Mouse (Mus musculus) limb, embryonic 12.5 days (tissue): ENCODE measurements around the gene Rtp2. TPM values are rescaled to one million over a fixed set of nuclear protein-coding genes. Genes with fewer than 3 reads are reported as not detected.
"Not testable (repeated sequence)": the region's sequence is repeated elsewhere in the genome, so short reads cannot be mapped to it uniquely, and the experiment has no call there.

Experiments
- ATAC-seq: fragments of 200-750 bp; cut with Nextera tagmentation; 2 replicates; pipeline ENCODE4 v1.8.0; 2017; ENCODE audit warnings: low read depth, moderate TSS enrichment; ENCODE audit not compliant: insufficient number of reproducible peaks, insufficient read depth, low FRiP score, low TSS enrichment
- H3K27ac ChIP-seq: fragments of 300-500 bp; sonication (generic); 2 replicates; pipeline ENCODE4 v1.5.1; 2016; ENCODE audit warnings: mild to moderate bottlenecking, moderate library complexity
- H3K27me3 ChIP-seq: fragments of 300-500 bp; sonication (generic); 2 replicates; pipeline ENCODE4 v1.6.1; 2016; ENCODE audit warnings: mild to moderate bottlenecking, moderate library complexity
- H3K36me3 ChIP-seq: fragments of 300-500 bp; sonication (generic); 2 replicates; pipeline ENCODE4 v1.6.1; 2016; ENCODE audit warnings: mild to moderate bottlenecking, moderate library complexity
- H3K4me1 ChIP-seq: fragments of 300-500 bp; sonication (generic); replicated peaks from 2 replicates; pipeline ENCODE4 v1.6.1; 2016
- H3K4me2 ChIP-seq: fragments of 300-500 bp; sonication (generic); 2 replicates; pipeline ENCODE4 v1.6.1; 2016; ENCODE audit warnings: mild to moderate bottlenecking, moderate library complexity
- H3K4me3 ChIP-seq: fragments of 300-500 bp; sonication (generic); replicated peaks from 2 replicates; pipeline ENCODE4 v1.5.1; 2016; ENCODE audit warnings: mild to moderate bottlenecking
- H3K9ac ChIP-seq: fragments of 300-500 bp; sonication (generic); replicated peaks from 2 replicates; pipeline ENCODE4 v1.6.1; 2016; ENCODE audit warnings: mild to moderate bottlenecking, moderate library complexity
- H3K9me3 ChIP-seq: fragments of 300-500 bp; sonication (generic); 2 replicates; pipeline ENCODE4 v1.6.1; 2016; ENCODE audit warnings: mild to moderate bottlenecking, moderate library complexity
- WGBS: fragments of 180-500 bp; shearing (Covaris S2); methylation state at CpG from one replicate; pipeline ENCODE4 v1.1.7; 2016; 5-methylcytosine and 5-hydroxymethylcytosine counted together
- polyA plus RNA-seq: library from polyadenylated mRNA; unstranded; fragments of >200 nt; fragmentation: Nextera tagmentation; extraction: Ambion mirVana; gene quantifications from 2 replicates; pipeline ENCODE4 v1.2.1, GENCODE M21; 2016

Gene Rtp2
- polyA plus RNA-seq, 1 experiment from 2014 or later, result not detected

DNA sequence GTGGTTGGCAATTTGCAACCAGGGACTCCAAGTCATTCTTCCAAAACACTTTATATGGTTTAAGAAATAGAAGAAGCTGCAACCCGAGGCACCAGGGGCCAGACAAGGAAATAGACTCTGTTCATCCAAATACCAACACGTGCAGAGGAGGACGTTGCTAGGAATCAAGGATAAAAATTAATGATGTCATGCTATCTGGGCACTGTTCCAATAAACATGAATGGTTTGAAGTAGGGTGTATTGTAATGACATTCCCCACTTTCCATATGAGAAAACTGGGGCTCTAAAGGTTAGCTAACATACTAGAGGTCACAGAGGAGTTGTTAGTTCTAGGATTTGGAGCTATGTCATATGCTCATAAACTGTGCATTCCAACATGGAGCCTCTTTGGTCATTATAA lies 12.6 kb upstream of the Rtp2 start:
- 68% methylated on average over 3 of the region's 3 CpGs for WGBS
- ATAC-seq, result no peak

DNA sequence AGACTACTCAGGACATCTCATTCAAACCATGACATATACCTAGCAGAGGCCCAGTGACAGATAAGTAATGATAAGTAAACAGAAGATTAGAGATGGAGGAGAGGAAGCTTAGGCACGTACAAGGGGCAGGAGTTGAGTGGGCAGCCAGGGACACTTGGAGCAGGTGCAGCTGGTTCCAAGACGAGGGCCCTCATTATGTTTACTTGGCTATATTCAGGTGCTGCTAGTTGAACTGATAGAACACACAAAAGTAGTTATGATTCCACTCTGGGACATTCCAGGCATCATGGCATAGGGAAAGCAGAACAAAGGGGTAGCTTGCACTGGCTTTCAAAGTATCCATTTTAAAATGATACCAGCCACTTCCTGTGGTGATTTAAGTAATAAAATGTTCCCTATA lies 2.2 kb upstream of the Rtp2 start:
- Histone ChIP-seq H3K4me2 (no peak overlapping the region), H3K36me3 (no peaks in the 10 kb centered on the region), H3K9me3 (no peaks in the 10 kb centered on the region), H3K27ac (no peak overlapping the region), H3K9ac (no peak overlapping the region), H3K4me3 (no peak overlapping the region), H3K27me3 (no peaks in the 10 kb centered on the region), H3K4me1 (no peaks in the 10 kb centered on the region)
- ATAC-seq, result no peak
- 68% methylated on average over 2 of the region's 2 CpGs for WGBS

More for the DNA sequence above, 12.6 kb upstream of the Rtp2 start:
- Histone ChIP-seq H3K4me1 (no peaks in the 10 kb centered on the region), H3K36me3 (no peaks in the 10 kb centered on the region), H3K27ac (no peak overlapping the region), H3K9ac (no peak overlapping the region), H3K4me2 (no peak overlapping the region), H3K9me3 (no peaks in the 10 kb centered on the region), H3K27me3 (no peaks in the 10 kb centered on the region), H3K4me3 (no peak overlapping the region)

DNA sequence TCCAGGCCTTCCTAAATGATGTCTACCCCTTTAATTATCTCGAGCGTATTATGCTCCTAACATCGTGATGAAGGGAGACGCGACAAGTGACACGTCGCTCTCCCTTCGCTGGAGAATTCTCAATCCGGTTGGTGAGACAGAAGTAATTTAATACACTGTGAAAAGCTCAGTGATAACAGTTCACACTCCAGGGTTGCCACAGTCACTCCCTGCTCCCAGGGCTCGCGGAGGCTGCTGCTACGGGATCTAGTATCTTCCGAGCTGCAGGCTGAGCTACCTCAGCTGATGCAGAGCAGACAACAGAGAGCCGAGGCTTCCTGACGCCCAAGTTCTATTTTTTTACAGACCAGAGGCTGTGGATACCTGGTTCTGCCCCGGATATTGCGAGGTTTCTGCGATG lies 919 bp downstream of the Rtp2 start:
- Histone ChIP-seq H3K9me3 (no peaks in the 10 kb centered on the region), H3K36me3 (no peaks in the 10 kb centered on the region), H3K27ac (no peak overlapping the region), H3K4me2 (no peak overlapping the region), H3K9ac (no peak overlapping the region), H3K4me1 (no peaks in the 10 kb centered on the region), H3K4me3 (no peak overlapping the region), H3K27me3 (no peaks in the 10 kb centered on the region)
- 74% methylated on average over 18 of the region's 18 CpGs for WGBS
- ATAC-seq, result no peak

DNA sequence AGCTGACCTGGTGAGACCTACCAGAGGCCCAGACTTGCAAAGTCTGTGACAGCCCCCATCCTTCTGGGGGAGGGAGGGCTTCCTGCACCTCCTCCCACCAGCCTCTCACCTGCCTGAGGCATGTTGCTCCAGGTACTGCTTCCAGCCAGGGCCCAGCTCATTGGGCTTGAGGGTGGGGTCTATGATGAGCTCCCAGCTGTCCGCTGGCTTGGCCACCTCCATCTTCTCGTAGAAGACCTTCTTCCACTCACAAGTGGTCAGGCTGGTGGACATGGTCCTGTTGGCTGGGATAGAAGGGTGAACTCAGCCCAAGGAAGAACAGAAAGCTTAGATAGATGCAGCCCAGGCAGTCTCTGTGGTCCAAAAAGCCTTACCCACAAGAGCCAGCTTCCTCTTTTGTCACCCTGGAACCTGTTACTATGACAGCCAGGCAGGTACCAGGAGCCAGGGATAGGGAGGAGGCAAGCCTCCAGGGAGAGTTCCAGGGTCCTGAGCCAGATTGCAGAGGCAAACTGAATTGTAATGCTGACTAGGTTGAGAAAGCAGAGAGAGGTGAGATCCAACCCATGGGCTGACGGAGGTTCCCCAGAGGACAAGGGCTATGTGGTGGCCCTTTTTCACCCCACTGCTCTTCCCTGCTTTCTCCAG lies 1.6 kb downstream of the Rtp2 start:
- no peak overlapping the region for H3K4me2 ChIP-seq
- H3K4me1 ChIP-seq, result no peaks in the 10 kb centered on the region
- no peak overlapping the region for H3K9ac ChIP-seq
- H3K4me3 ChIP-seq, result no peak overlapping the region
- H3K9me3 ChIP-seq, result no peaks in the 10 kb centered on the region
- no peaks in the 10 kb centered on the region for H3K36me3 ChIP-seq
- no peaks in the 10 kb centered on the region for H3K27me3 ChIP-seq
- no peak for ATAC-seq
- WGBS, result 86% methylated on average over 3 of the region's 3 CpGs
- H3K27ac ChIP-seq, result no peak overlapping the region

DNA sequence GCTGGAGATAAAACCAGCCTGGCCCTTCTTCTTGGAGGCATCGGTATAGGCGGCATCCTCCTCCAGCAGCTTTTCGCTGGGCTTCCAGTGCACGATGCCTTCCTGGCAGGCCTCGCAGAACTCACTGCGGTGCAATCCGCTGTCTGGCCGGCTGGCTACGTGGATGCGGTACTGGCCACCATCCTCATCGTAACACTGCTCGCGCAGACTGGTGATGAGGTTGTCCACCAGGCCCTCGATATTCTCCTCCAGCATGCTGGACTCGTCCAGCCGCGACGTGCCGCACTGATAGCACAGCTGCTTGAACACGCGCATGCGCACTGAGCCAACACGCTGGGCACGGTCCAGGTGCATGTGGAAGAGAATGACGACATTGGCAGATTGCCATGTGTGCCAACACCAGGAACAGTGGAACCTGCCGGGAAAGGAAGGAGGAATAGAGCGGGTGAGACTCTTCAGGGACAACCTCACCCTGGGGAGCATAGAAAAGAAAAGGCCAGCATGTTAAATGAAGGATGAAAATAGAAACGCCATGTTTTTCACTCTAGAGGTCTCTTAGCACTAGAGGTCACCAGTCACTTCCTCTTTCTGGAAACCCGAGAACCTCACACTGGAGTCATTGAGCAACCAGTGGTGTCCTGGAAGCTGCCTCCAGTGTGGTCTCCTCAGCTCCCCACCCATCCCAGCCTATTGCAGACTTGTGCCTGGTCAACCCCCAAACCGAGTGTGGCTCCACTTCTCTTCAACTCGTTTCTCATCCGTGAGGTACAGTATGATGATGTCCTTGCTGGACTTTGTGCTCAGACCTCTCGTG lies 4.7 kb downstream of the Rtp2 start:
- Histone ChIP-seq H3K4me1 (no peaks in the 10 kb centered on the region), H3K4me2 (no peak overlapping the region), H3K36me3 (no peaks in the 10 kb centered on the region), H3K27me3 (no peaks in the 10 kb centered on the region), H3K9ac (no peak overlapping the region), H3K9me3 (no peaks in the 10 kb centered on the region), H3K27ac (no peak overlapping the region), H3K4me3 (no peak overlapping the region)
- 94% methylated on average over 33 of the region's 33 CpGs for WGBS
- no peak for ATAC-seq

DNA sequence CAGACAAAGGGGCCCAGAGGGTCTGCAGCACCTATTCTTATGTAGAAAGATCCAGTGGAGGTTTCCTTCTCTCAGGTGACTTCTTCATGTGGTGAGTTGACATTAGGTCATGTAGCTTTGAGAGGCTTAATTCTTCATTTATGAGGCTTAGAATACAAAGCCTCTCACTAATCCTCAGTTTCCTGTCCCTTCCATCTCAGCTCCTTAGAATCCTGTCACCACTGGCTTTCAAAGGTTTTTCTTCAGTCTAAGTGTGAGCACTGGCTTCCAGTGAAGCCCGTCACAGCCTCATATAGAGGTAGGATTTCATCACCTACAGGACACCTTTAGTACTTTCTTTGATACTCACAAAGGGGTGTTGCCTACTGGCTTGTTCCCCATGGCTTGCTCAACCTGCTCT lies 9.3 kb downstream of the Rtp2 start:
- Histone ChIP-seq H3K36me3 (no peaks in the 10 kb centered on the region), H3K27me3 (no peaks in the 10 kb centered on the region), H3K27ac (no peak overlapping the region), H3K9ac (no peak overlapping the region), H3K4me1 (no peaks in the 10 kb centered on the region), H3K4me2 (no peak overlapping the region), H3K9me3 (no peaks in the 10 kb centered on the region), H3K4me3 (no peak overlapping the region)
- ATAC-seq, result no peak
- 68% methylated on average over 1 of the region's 1 CpGs for WGBS

DNA sequence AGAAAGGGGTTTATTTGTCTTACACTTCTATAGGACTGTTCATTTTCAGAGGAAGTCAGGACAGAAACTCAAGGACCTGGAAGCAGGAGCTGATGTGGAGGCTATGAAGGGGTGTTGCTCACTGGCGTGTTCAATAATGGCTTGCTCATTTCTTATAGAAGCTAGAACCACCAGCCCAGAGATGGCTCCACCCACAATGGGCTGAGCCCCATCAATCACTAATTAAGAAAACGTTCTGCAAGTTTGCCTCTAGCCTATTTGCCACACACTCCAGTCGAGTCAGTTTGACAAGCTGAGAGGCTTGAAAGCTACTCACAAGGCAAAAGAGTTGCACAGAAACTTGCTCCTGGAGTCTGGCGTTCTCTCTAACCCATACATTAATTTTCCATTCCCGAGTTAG lies 10.5 kb downstream of the Rtp2 start:
- ATAC-seq, result no peak
- Histone ChIP-seq H3K9me3 (no peaks in the 10 kb centered on the region), H3K9ac (no peak overlapping the region), H3K4me2 (no peak overlapping the region), H3K4me3 (no peak overlapping the region), H3K27me3 (0 out of 2 replicates have a peak, but pooled peaks cover 3% of the 10 kb centered on the region), H3K36me3 (no peaks in the 10 kb centered on the region), H3K27ac (no peak overlapping the region), H3K4me1 (no peaks in the 10 kb centered on the region)
- WGBS, result 66% methylated on average over 5 of the region's 5 CpGs

DNA sequence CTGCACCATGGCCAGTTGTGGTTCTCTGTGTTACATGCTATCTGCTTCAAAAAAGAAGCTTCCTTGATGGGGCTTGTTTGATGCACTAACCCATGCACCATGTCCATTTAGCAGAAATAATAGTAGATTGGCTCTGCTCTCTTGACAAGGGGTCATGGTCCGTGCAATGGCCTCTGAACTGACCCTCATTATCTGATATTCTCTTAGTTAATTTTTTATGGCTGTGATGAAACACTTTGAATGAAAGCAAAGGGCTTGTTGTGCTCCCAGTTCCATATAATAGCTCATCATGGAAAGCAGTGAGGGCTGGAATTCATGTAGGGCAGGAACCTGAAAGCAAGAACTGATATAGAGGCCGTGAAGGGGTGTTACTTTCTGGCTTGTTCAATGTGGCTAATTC lies 12.8 kb downstream of the Rtp2 start:
- no peak for ATAC-seq
- WGBS, result 88% methylated on average over 2 of the region's 2 CpGs
- H3K27me3 ChIP-seq, result 0 out of 2 replicates have a peak, but pooled peaks cover 3% of the 10 kb centered on the region
- H3K36me3 ChIP-seq, result no peaks in the 10 kb centered on the region
- H3K27ac ChIP-seq, result no peak overlapping the region
- no peaks in the 10 kb centered on the region for H3K4me1 ChIP-seq
- no peak overlapping the region for H3K9ac ChIP-seq
- H3K4me2 ChIP-seq, result no peak overlapping the region
- no peaks in the 10 kb centered on the region for H3K9me3 ChIP-seq
- no peak overlapping the region for H3K4me3 ChIP-seq

DNA sequence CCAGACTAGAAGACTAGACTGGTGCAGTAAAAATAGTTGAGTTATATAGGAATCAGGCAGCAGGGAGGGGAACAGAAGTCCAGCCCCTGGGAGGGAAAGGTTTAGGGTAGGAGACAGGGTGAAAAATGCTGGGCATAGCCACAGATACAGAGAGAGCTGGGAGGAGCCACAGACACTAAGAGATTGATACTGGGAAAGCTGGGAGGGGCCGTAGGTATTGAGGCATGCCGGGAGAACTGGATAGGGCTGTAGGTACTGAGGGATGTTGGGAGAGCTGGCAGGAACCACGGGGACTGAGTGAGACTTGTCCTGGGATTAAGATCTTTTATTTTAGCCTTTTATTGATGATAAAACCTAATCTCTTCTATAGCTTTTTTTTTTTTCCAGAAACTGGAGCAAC lies 18.8 kb downstream of the Rtp2 start:
- no peak overlapping the region for H3K4me2 ChIP-seq
- no peak overlapping the region for H3K27ac ChIP-seq
- H3K9me3 ChIP-seq, result no peaks in the 10 kb centered on the region
- 0 out of 2 replicates have a peak, but pooled peaks cover 3% of the 10 kb centered on the region for H3K27me3 ChIP-seq
- no peak for ATAC-seq
- no peaks in the 10 kb centered on the region for H3K36me3 ChIP-seq
- WGBS, result 48% methylated on average over 3 of the region's 3 CpGs
- no peak overlapping the region for H3K4me3 ChIP-seq
- no peak overlapping the region for H3K9ac ChIP-seq
- H3K4me1 ChIP-seq, result no peaks in the 10 kb centered on the region

DNA sequence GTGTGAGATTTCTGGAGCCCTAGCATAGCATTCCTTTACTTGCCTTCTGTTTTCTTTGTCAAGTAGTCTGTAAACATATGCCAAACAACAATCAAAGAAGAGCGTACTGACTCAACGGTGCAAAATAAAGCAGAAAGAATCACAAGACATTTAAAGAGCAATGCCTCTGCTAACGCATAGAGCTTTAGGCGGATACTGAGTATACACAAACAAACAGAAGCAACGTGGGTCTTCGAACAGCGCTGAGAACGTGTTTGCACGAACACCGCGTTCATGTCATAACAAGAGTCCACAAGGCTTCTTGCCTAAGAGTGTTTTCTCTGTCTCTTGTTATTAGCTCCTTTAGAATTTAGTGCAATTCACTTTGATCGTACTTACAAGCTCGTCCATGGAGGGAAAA lies 19.5 kb downstream of the Rtp2 start:
- Histone ChIP-seq H3K4me3 (no peak overlapping the region), H3K4me1 (no peaks in the 10 kb centered on the region), H3K9me3 (no peaks in the 10 kb centered on the region), H3K27ac (no peak overlapping the region), H3K36me3 (no peaks in the 10 kb centered on the region), H3K9ac (no peak overlapping the region), H3K4me2 (no peak overlapping the region), H3K27me3 (0 out of 2 replicates have a peak, but pooled peaks cover 3% of the 10 kb centered on the region)
- ATAC-seq, result no peak
- WGBS, result 80% methylated on average over 13 of the region's 13 CpGs

DNA sequence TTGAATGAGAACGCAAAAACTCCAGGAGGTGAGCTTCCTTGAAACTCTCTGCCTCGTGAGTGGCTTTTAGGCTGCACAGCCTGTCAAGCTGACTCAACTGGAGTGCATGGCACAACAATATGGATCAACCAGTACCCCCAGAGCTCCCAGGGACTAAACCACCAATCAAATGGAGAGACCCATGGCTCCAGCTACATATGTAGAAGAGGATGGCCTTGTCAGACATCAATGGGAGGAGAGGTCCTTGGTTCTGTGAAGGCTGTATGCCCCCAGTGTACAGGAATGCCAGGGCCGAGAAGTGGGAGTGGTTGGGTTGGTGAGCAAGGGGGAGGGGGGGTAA lies 23.2 kb downstream of the Rtp2 start:
- H3K9me3 ChIP-seq, H3K27ac ChIP-seq, H3K36me3 ChIP-seq, H3K4me2 ChIP-seq, ATAC-seq, H3K27me3 ChIP-seq, H3K9ac ChIP-seq, H3K4me3 ChIP-seq, H3K4me1 ChIP-seq: not testable (repeated sequence)
- 87% methylated on average over 3 of the region's 3 CpGs for WGBS
